Mouse (Mus musculus) hindbrain, embryonic 13.5 days (tissue): ENCODE measurements around the gene Tha1. TPM values are rescaled to one million over a fixed set of nuclear protein-coding genes. Genes with fewer than 3 reads are reported as not detected.
A peak's percentile ranks its signal among the peaks of the same experiment; 100 is the strongest.

ENCODE experiments used
- ATAC-seq: fragments of 200-750 bp; cut with Nextera tagmentation; 2 replicates; pipeline ENCODE4 v1.8.0; 2017; ENCODE audit warnings: moderate TSS enrichment; ENCODE audit not compliant: low FRiP score
- H3K27ac ChIP-seq: fragments of 300-500 bp; sonication (generic); 2 replicates; pipeline ENCODE4 v1.5.1; 2015; ENCODE audit warnings: inconsistent platforms, mild to moderate bottlenecking, moderate library complexity
- H3K27me3 ChIP-seq: fragments of 300-500 bp; sonication (generic); 2 replicates; pipeline ENCODE4 v1.6.1; 2015; ENCODE audit warnings: mild to moderate bottlenecking, inconsistent platforms
- H3K36me3 ChIP-seq: fragments of 300-500 bp; sonication (generic); 2 replicates; pipeline ENCODE4 v1.6.1; 2015; ENCODE audit warnings: mild to moderate bottlenecking, inconsistent platforms
- H3K4me1 ChIP-seq: fragments of 300-500 bp; sonication (generic); replicated peaks from 2 replicates; pipeline ENCODE4 v1.6.1; 2015; ENCODE audit warnings: inconsistent platforms
- H3K4me2 ChIP-seq: fragments of 300-500 bp; sonication (generic); 2 replicates; pipeline ENCODE4 v1.6.1; 2015; ENCODE audit warnings: inconsistent platforms, mild to moderate bottlenecking, moderate library complexity
- H3K4me3 ChIP-seq: fragments of 300-500 bp; sonication (generic); 2 replicates; pipeline ENCODE4 v1.5.1; 2015; ENCODE audit warnings: mild to moderate bottlenecking, inconsistent platforms
- H3K9ac ChIP-seq: fragments of 300-500 bp; sonication (generic); 2 replicates; pipeline ENCODE4 v1.6.1; 2015; ENCODE audit warnings: mild to moderate bottlenecking, inconsistent platforms
- H3K9me3 ChIP-seq: fragments of 300-500 bp; sonication (generic); 2 replicates; pipeline ENCODE4 v1.6.1; 2016; ENCODE audit warnings: inconsistent platforms
- WGBS: fragments of 180-500 bp; shearing (Covaris S2); methylation state at CpG from one replicate; pipeline ENCODE4 v1.1.7; 2015; 5-methylcytosine and 5-hydroxymethylcytosine counted together
- polyA plus RNA-seq: library from polyadenylated mRNA; unstranded; fragments of >200 nt; fragmentation: Nextera tagmentation; extraction: Ambion mirVana; gene quantifications from 2 replicates; pipeline ENCODE4 v1.2.1, GENCODE M21; 2015

Gene Tha1
- 3.2 and 3.3 TPM in 2 replicates for polyA plus RNA-seq

DNA sequence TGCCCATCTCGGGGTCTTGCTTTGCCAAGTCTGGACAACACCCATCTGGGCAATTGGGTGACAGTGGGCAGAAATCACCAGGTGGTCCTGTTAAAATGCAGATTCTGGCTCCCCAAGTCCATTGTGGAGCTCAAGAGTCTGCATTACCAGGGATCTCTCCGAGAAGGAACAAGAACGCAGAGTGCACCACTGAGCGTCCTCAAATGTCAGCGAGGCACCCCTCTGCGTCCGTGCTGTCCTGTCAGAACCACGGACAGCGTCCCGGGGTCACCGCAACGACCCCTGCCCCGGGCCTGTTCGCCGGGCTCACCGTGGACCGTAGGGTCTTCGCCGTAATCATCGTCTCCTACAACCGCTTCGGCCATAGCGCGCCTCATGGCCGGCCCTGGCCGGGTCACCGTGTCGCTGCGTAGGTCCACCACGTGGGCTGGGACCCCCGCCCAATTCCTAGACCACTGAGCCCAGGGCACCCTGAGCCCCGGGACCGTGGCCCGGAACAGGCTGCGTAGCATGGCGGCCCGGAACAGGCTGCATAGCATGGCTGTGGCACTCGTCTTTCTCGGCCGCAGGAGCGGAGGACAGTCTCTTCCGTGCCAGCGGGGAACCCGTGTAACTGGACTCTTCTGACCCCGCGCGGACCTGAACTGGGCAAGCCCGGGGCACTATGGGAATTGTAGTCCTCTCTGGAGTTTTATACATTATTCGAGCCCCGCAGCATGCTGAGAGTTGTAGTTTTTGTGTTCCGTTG, at the start of gene Tha1:
Tha1 (minus strand) TSS at position 621 of the 748 bp plus-strand sequence.
- ATAC-seq: peak; percentile 70
- no peaks in the 10 kb centered on the region for H3K36me3 ChIP-seq
- H3K9ac ChIP-seq: peak within 1 kb of the TSS; percentile 88
- H3K4me2 ChIP-seq: peak within 1 kb of the TSS; percentile 95
- H3K4me3 ChIP-seq: peak within 1 kb of the TSS; percentile 72
- 2% methylated on average over 51 of the region's 51 CpGs for WGBS
- H3K27me3 ChIP-seq: 0 out of 2 replicates have a peak, but pooled peaks cover 16% of the 10 kb centered on the region
- H3K4me1 ChIP-seq: peaks cover 28% of the 10 kb centered on the region
- H3K27ac ChIP-seq: no peak within 1 kb of the TSS; the same call in 1 of the 2 replicates
- H3K9me3 ChIP-seq: no peaks in the 10 kb centered on the region

DNA sequence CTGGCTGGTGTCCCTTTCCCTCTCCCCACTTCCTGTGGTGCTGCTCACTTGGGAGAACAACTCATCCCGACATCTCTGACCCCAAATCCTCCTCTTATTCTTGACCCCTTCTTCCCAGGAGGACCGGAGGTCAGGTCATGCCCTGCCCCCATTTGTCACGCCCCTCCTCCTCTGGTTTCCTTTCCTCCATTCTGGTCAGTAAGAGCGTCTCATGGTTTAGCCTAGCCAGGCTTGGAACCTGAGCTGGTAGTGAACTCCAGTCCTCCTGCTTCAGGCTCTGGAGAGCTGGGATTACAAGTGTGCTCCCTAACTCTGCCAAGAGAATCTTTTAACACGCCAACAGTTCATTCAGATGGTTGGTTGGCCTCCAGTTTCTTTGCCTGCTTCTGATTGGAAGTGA, 45.9 kb upstream of the Tha1 start:
- Histone ChIP-seq H3K9me3 (0 out of 2 replicates have a peak, but pooled peaks cover 4% of the 10 kb centered on the region), H3K4me3 (no peak overlapping the region), H3K4me1 (0 out of 2 replicates have a peak, but pooled peaks cover 6% of the 10 kb centered on the region), H3K4me2 (no peak overlapping the region), H3K36me3 (no peaks in the 10 kb centered on the region), H3K27me3 (0 out of 2 replicates have a peak, but pooled peaks cover 8% of the 10 kb centered on the region), H3K27ac (no peak overlapping the region), H3K9ac (no peak overlapping the region)
- WGBS: 13% methylated on average over 5 of the region's 5 CpGs
- ATAC-seq: no peak

DNA sequence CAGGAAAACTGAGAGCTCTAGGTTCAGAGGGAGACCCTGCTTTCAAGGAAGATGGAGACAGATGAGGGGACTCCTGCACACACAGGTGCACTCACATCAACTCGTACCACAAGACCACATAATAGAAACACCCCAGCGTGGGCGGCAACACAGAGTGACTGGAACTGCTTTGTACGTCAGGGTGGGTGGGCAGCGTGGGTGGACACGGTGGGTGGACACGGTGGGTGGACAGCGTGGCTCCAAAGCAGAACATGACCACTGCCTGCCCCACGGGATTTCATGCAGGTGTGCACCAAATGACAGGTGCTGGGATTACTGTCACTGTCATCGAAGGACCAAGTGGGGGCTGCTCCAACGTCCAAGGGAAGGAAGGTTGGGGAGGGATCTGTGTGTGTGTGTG, 45.3 kb upstream of the Tha1 start:
- Histone ChIP-seq H3K4me3 (no peak overlapping the region), H3K4me2 (no peak overlapping the region), H3K36me3 (no peaks in the 10 kb centered on the region), H3K27me3 (0 out of 2 replicates have a peak, but pooled peaks cover 8% of the 10 kb centered on the region), H3K4me1 (0 out of 2 replicates have a peak, but pooled peaks cover 6% of the 10 kb centered on the region), H3K27ac (no peak overlapping the region), H3K9me3 (0 out of 2 replicates have a peak, but pooled peaks cover 4% of the 10 kb centered on the region), H3K9ac (no peak overlapping the region)
- no peak for ATAC-seq
- WGBS: 74% methylated on average over 11 of the region's 11 CpGs

DNA sequence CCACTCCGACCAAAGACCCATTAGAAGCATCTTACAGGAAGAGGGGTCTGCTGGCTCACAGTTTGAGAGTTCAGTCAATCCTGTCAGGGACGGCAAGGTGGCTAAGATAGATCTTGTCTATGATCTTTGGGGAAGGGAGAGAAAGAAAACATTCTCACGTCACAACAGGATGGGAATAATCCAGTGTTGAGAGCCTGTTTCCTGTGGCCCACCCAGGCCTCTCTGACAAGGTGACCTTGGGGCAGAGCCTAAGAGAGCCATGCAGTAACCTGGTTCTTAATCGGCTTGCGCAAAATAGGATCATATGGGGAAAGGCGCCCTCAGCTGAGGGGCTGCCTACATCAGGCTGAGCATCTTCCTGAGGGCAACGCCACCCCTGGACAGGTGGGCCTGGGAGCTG, 42.6 kb upstream of the Tha1 start:
- 94% methylated on average over 7 of the region's 7 CpGs for WGBS
- no peak overlapping the region for H3K4me3 ChIP-seq
- 0 out of 2 replicates have a peak, but pooled peaks cover 4% of the 10 kb centered on the region for H3K9me3 ChIP-seq
- peaks cover 11% of the 10 kb centered on the region for H3K4me1 ChIP-seq
- no peak overlapping the region for H3K4me2 ChIP-seq
- no peak overlapping the region for H3K27ac ChIP-seq
- H3K27me3 ChIP-seq: 0 out of 2 replicates have a peak, but pooled peaks cover 8% of the 10 kb centered on the region
- no peak for ATAC-seq
- H3K9ac ChIP-seq: no peak overlapping the region
- H3K36me3 ChIP-seq: no peaks in the 10 kb centered on the region

DNA sequence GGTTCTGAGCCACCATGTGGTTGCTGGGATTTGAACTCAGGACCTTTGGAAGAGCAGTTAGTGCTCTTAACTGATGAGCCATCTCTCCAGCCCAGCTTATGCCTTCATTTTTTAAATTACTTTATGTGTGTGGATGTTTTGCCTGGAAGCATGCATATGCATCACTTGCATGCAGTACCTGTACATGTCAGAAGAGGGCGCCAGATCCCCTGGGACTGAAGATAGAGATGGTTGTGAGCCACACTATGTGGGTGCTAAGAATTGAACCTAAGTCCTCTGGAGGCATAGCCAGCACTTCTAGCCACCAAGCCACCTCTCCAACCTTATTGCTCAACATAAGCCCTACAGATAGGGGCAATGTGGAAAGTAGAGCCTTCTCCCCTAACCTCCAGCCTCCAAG, 42.1 kb upstream of the Tha1 start:
- Histone ChIP-seq H3K36me3 (no peaks in the 10 kb centered on the region), H3K27ac (no peak overlapping the region), H3K4me1 (peaks cover 11% of the 10 kb centered on the region), H3K9me3 (0 out of 2 replicates have a peak, but pooled peaks cover 4% of the 10 kb centered on the region), H3K4me2 (no peak overlapping the region), H3K27me3 (0 out of 2 replicates have a peak, but pooled peaks cover 8% of the 10 kb centered on the region), H3K9ac (no peak overlapping the region), H3K4me3 (no peak overlapping the region)
- no peak for ATAC-seq
- 35% methylated on average over 1 of the region's 1 CpGs for WGBS

DNA sequence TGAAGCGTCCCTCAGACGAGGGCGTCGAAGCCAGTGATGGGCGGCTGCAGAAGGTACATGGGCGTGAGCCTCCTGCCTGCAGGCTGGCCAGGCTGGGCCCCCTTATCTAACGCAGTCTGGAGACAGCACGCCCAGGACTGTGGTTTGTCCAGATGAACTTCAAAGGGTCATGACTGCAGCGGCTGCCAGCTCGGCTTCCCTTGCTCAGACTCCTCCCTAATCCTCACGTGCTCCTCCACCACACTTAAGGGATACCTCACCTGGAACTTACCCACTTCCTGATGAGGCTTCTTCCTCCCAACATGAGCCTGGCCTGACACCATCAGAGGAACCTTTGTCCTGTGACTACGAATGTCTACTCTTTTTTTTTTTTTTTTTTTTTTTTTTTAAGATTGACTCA, 41.2 kb upstream of the Tha1 start:
- no peak overlapping the region for H3K4me2 ChIP-seq
- no peaks in the 10 kb centered on the region for H3K36me3 ChIP-seq
- H3K27ac ChIP-seq: no peak overlapping the region
- H3K9ac ChIP-seq: no peak overlapping the region
- H3K4me3 ChIP-seq: no peak overlapping the region
- 0 out of 2 replicates have a peak, but pooled peaks cover 4% of the 10 kb centered on the region for H3K9me3 ChIP-seq
- 0 out of 2 replicates have a peak, but pooled peaks cover 8% of the 10 kb centered on the region for H3K27me3 ChIP-seq
- H3K4me1 ChIP-seq: peaks cover 11% of the 10 kb centered on the region
- 77% methylated on average over 12 of the region's 12 CpGs for WGBS
- ATAC-seq: no peak

DNA sequence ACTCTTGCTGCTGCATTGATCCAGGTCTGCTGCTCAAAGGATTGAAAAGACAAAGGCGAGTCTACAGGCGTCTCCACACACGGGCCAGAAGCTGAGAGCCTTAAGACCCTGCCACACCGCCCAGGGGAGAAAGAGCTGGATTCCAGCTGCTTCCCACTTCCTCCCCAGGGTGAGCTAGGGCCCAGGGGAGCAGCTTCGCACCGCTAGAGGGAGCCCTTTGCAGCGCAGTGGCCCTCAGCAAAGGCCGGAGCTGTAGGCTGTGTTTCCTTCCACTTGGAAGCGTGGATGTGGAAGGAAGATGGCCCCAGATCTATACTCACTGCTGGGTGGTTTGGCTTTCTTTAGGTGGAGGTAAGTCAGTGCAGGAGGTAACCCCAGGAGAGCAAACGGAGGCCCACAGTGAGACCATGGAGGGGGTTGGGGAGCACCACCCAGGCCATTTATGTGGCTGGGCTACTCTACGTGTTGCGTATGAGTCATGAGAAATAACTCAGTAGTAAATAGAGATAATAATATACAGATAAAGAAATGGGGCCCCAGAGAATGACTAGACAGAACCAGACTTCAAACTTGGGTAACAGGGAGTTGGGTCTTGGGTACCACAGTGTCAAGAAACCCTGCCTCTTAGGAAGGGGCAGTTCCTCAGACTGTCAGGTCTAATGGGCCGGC, 39.5 kb upstream of the Tha1 start:
- Histone ChIP-seq H3K9ac (no peak overlapping the region), H3K36me3 (no peaks in the 10 kb centered on the region), H3K4me3 (no peak overlapping the region), H3K27me3 (0 out of 2 replicates have a peak, but pooled peaks cover 8% of the 10 kb centered on the region), H3K4me2 (no peak overlapping the region), H3K9me3 (0 out of 2 replicates have a peak, but pooled peaks cover 4% of the 10 kb centered on the region), H3K27ac (no peak overlapping the region), H3K4me1 (peaks cover 5% of the 10 kb centered on the region)
- WGBS: 31% methylated on average over 13 of the region's 13 CpGs
- ATAC-seq: no peak

DNA sequence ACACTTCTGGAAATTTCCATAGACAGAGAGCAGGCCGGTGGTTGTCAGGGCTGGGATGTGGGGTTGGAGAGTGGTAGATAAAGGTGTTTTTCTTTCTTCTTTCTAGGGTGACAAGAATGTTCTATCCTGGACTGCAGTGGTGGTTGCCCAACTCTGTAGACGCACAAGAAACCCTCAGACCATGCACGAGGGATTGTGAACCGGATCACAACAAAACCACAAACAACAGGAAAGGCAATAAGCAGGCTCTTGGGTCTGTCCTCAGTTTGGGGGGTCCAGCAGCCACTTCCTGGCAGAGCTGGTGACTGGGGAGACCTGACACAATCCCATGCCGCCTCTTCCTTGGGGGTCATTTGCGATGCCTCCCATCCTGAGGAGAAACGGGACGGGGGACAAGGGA, 36.1 kb upstream of the Tha1 start:
- H3K27ac ChIP-seq: no peak overlapping the region
- no peak overlapping the region for H3K4me2 ChIP-seq
- H3K9ac ChIP-seq: no peak overlapping the region
- H3K9me3 ChIP-seq: no peaks in the 10 kb centered on the region
- ATAC-seq: no peak
- no peaks in the 10 kb centered on the region for H3K36me3 ChIP-seq
- no peak overlapping the region for H3K4me3 ChIP-seq
- H3K4me1 ChIP-seq: peaks cover 5% of the 10 kb centered on the region
- 93% methylated on average over 8 of the region's 8 CpGs for WGBS
- H3K27me3 ChIP-seq: no peaks in the 10 kb centered on the region

DNA sequence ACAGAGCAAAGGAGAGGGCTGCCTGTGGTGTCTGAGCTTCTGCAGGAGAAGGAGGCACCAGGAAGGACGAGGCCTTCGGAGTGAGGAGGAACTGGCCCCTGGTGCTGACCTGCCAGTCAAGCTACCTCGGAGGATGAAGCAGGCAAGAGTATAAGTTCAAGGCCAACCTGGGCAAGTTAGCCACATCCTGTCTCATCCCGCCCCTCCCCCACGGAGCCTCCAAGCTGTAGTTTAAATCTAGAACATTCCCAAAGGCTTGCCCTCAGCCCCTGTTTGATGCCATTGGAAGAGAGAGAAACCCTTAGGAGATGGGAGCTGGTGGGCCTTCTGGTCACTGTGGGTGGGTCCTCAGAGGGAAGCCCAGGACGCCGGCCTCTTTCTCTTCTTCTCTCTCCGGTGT, 31.2 kb upstream of the Tha1 start:
- Histone ChIP-seq H3K27me3 (no peaks in the 10 kb centered on the region), H3K4me2 (no peak overlapping the region), H3K4me3 (no peak overlapping the region), H3K27ac (no peak overlapping the region), H3K9me3 (no peaks in the 10 kb centered on the region), H3K4me1 (peaks cover 3% of the 10 kb centered on the region; the same call in 1 of the 2 replicates), H3K9ac (no peak overlapping the region), H3K36me3 (no peaks in the 10 kb centered on the region)
- WGBS: 86% methylated on average over 8 of the region's 8 CpGs
- no peak for ATAC-seq

DNA sequence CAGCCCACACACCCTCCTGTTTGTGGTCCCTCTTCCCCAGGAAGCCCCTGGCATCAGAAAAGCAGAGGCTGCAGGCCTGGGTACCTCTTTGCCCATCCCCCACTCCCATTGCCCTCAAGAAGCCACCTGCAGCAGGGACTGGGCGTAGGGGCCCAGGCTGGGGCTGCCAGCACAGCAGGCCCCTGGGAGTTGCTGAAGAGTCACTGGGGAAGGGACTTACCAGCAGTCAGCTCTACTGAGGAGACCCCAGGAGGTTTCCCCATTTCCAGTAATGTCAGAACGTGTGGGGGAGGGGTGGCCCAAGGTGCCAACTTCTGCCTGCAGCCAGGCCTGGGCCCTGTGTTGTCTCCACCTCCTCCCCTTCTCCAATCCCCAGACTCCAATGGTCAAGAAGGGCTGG, 29.0 kb upstream of the Tha1 start:
- no peaks in the 10 kb centered on the region for H3K36me3 ChIP-seq
- H3K27me3 ChIP-seq: no peaks in the 10 kb centered on the region
- H3K9ac ChIP-seq: no peak overlapping the region
- H3K9me3 ChIP-seq: no peaks in the 10 kb centered on the region
- no peak overlapping the region for H3K4me3 ChIP-seq
- no peak for ATAC-seq
- H3K4me1 ChIP-seq: peaks cover 3% of the 10 kb centered on the region; the same call in 1 of the 2 replicates
- no peak overlapping the region for H3K27ac ChIP-seq
- 66% methylated on average over 2 of the region's 2 CpGs for WGBS
- H3K4me2 ChIP-seq: no peak overlapping the region

DNA sequence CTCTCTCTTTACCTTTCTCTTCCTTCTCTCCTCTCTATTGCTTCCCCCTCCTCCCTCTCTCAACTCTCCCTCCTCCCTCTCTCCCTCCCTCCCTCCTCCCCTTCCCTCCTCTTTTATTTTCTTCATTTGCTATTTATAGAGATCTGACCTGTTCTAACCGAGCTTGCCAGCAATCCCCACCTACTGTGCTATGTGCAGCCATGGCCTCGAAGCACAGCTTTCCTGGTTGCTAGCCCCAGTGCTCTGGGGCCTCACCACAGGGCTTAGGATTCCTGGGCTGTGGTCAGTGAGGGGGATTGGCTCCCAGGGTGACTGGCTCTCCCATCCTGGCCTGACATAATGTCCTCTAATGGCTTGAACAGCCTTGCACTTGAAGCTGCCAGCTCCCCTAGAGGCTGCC, 23.3 kb upstream of the Tha1 start:
- Histone ChIP-seq H3K9ac (no peak overlapping the region), H3K36me3 (no peaks in the 10 kb centered on the region), H3K9me3 (no peaks in the 10 kb centered on the region), H3K4me3 (no peak overlapping the region), H3K4me1 (peaks cover 3% of the 10 kb centered on the region), H3K4me2 (no peak overlapping the region), H3K27ac (no peak overlapping the region), H3K27me3 (peaks cover 22% of the 10 kb centered on the region)
- ATAC-seq: no peak
- whole genome bisulfite sequencing: 50% methylated on average over 2 of the region's 2 CpGs

DNA sequence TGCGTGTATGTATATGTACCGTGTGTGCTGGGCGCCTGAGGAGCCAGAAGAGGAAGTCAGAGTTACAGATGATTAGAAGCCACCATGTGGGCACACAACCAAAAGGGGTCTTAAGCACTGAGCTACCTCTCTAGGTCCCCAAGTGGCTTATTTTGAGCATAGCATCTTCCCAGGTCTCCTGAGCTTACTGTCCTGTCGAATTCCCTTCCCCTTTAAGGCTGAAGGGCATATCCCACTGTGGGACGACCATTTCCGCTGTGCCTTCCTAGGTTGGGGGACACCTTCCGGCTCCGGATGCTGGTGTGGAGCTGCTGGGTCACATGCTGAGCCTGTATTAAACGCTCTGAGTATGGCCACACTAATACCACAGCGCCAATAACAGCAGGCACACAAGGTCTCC, 21.4 kb upstream of the Tha1 start:
- no peak for ATAC-seq
- WGBS: 71% methylated on average over 10 of the region's 10 CpGs

More for the DNA sequence above, 21.4 kb upstream of the Tha1 start:
- H3K9ac ChIP-seq: no peak overlapping the region
- no peak overlapping the region for H3K4me3 ChIP-seq
- peaks cover 21% of the 10 kb centered on the region for H3K4me1 ChIP-seq
- peaks cover 35% of the 10 kb centered on the region for H3K27me3 ChIP-seq
- H3K4me2 ChIP-seq: no peak overlapping the region
- no peak overlapping the region for H3K27ac ChIP-seq
- H3K9me3 ChIP-seq: no peaks in the 10 kb centered on the region
- no peaks in the 10 kb centered on the region for H3K36me3 ChIP-seq
